ENCODE assay signal across 26 mouse cellular contexts in genomic region chr11:113537715-113538114, GRCm38 (mm10).
A peak's percentile ranks its signal among the peaks of the same experiment; 100 is the strongest.
DNase-seq lines count a peak whose midpoint lies in the region; ATAC-seq and TF ChIP-seq lines count a peak whose summit lies in the region.
"Had no signal": no experiment of that assay in that cellular context is flagged by ENCODE, and none has a peak within 500 bp of the region (broad histone marks: within the 10 kb centered on the region; RNA-seq: fewer than 3 reads in every experiment).

No protein-coding gene starts in this region.

- no peak for DNase-seq in forebrain, embryonic 14.5 days (ENCODE audit: low spot score)
- no peak for DNase-seq in forebrain, embryonic 10.5 days (ENCODE audit: extremely low spot score, low spot score)
- peak; percentile 61 for DNase-seq in lung, postnatal 0 days (ENCODE audit: low spot score)
- no peak for DNase-seq in lung, postnatal 25 days (ENCODE audit: low spot score)
- peak; percentile 83 for DNase-seq in 416B (ENCODE audit: low read depth)
- no peak for DNase-seq in cerebellum, adult 11-12 months
- no peak for DNase-seq in layer of hippocampus, adult 2 months (ENCODE audit: low spot score in 2 of 2)
- DNase-seq: adrenal gland, postnatal 25 days; cerebellum, adult 2 months; cerebellum, adult 9-11 months; cerebellum, postnatal 25 days; gastrocnemius, postnatal 10 days; gastrocnemius, postnatal 36 days; heart, adult 2 months had no signal

- no peaks in the 10 kb centered on the region for H3K27me3 ChIP-seq in forebrain, embryonic 14.5 days (replicated peaks; ENCODE audit: control insufficient read depth, insufficient read depth, low read length)
- no peaks in the 10 kb centered on the region for H3K27me3 ChIP-seq in forebrain, embryonic 10.5 days (ENCODE audit: poor library complexity, severe bottlenecking)
- no peaks in the 10 kb centered on the region for H3K27me3 ChIP-seq in lung, postnatal 0 days (replicated peaks; ENCODE audit: insufficient read depth, low read length)
- H3K27me3 ChIP-seq: embryonic facial prominence, embryonic 12.5 days; embryonic facial prominence, embryonic 15.5 days; intestine, embryonic 15.5 days had no signal

- H3K9ac ChIP-seq in forebrain, embryonic 14.5 days (ENCODE audit: low read length): no peak overlapping the region
- no peak overlapping the region for H3K9ac ChIP-seq in lung, postnatal 0 days (replicated peaks; ENCODE audit: low read depth)
- H3K9ac ChIP-seq: embryonic facial prominence, embryonic 12.5 days; embryonic facial prominence, embryonic 15.5 days; heart, embryonic 13.5 days; hindbrain, embryonic 13.5 days; intestine, embryonic 15.5 days had no signal

- no peak overlapping the region for H3K4me2 ChIP-seq in forebrain, embryonic 14.5 days (ENCODE audit: low read length)
- H3K4me2 ChIP-seq in lung, postnatal 0 days (replicated peaks; ENCODE audit: low read depth, low read length): no peak overlapping the region
- H3K4me2 ChIP-seq: embryonic facial prominence, embryonic 12.5 days; embryonic facial prominence, embryonic 15.5 days; heart, embryonic 13.5 days; hindbrain, embryonic 13.5 days; intestine, embryonic 15.5 days had no signal

- ATAC-seq in forebrain, embryonic 14.5 days: no peak
- peak; percentile 47 for ATAC-seq in lung, postnatal 0 days
- ATAC-seq: activated CD4-positive, CD25-positive, alpha-beta regulatory T cell, adult 4 months; forebrain, embryonic 16.5 days; hindbrain, embryonic 16.5 days; intestine, embryonic 15.5 days had no signal

- H3K36me3 ChIP-seq in forebrain, embryonic 14.5 days (ENCODE audit: control insufficient read depth, insufficient read depth, low read length): no peaks in the 10 kb centered on the region
- peaks cover 6% of the 10 kb centered on the region; the same call in 1 of the 2 replicates for H3K36me3 ChIP-seq in forebrain, embryonic 10.5 days (replicated peaks)
- H3K36me3 ChIP-seq in lung, postnatal 0 days (ENCODE audit: insufficient read depth, low read length): no peaks in the 10 kb centered on the region
- no peaks in the 10 kb centered on the region for H3K36me3 ChIP-seq in macrophage (ENCODE audit: inconsistent target)
- H3K36me3 ChIP-seq: embryonic facial prominence, embryonic 12.5 days; embryonic facial prominence, embryonic 15.5 days; hindbrain, embryonic 10.5 days; hindbrain, embryonic 13.5 days; intestine, embryonic 15.5 days had no signal

- H3K79me2 ChIP-seq in macrophage (ENCODE audit: inconsistent target): no peaks in the 10 kb centered on the region

- no peaks in the 10 kb centered on the region for H3K9me3 ChIP-seq in forebrain, embryonic 14.5 days (replicated peaks; ENCODE audit: control insufficient read depth, low read length)
- H3K9me3 ChIP-seq in forebrain, embryonic 10.5 days: peaks cover 6% of the 10 kb centered on the region; the same call in 1 of the 2 replicates
- no peaks in the 10 kb centered on the region for H3K9me3 ChIP-seq in lung, postnatal 0 days (ENCODE audit: low read length)
- H3K9me3 ChIP-seq: embryonic facial prominence, embryonic 12.5 days; embryonic facial prominence, embryonic 15.5 days; heart, embryonic 10.5 days; heart, embryonic 13.5 days; intestine, embryonic 15.5 days had no signal

- 93% methylated on average over 7 of the region's 7 CpGs for WGBS in forebrain, embryonic 14.5 days
- WGBS in forebrain, embryonic 10.5 days: 93% methylated on average over 7 of the region's 7 CpGs
- WGBS in lung, postnatal 0 days: 73% methylated on average over 7 of the region's 7 CpGs
- 70% methylated on average over 7 of the region's 7 CpGs for WGBS in macrophage (ENCODE audit: missing documents)

- H3K4me1 ChIP-seq in forebrain, embryonic 14.5 days (ENCODE audit: control insufficient read depth, insufficient read depth, low read length): peaks cover 6% of the 10 kb centered on the region; the same call in 1 of the 2 replicates
- peaks cover 9% of the 10 kb centered on the region; the same call in 1 of the 2 replicates for H3K4me1 ChIP-seq in forebrain, embryonic 10.5 days
- H3K4me1 ChIP-seq in lung, postnatal 0 days (ENCODE audit: insufficient read depth, low read depth, low read length): 0 out of 2 replicates have a peak, but pooled peaks cover 4% of the 10 kb centered on the region
- H3K4me1 ChIP-seq: intestine, embryonic 15.5 days had no signal

- TF ChIP-seq CTCF in lung, postnatal 0 days (IDR thresholded peaks at IDR 0.05): no peak
- no peak for TF ChIP-seq CTCF in layer of hippocampus, adult 2 months (conservative IDR thresholded peaks at IDR 0.05)

- TF ChIP-seq EP300 in lung, postnatal 0 days (IDR thresholded peaks at IDR 0.05): peak; percentile 36; the same call in 1 of the 2 replicates

- H3K27ac ChIP-seq in forebrain, embryonic 14.5 days (ENCODE audit: low read depth, low read length): peak overlapping the region; percentile 88; the same call in 1 of the 2 replicates
- H3K27ac ChIP-seq in forebrain, embryonic 10.5 days: no peak overlapping the region
- no peak overlapping the region for H3K27ac ChIP-seq in lung, postnatal 0 days (ENCODE audit: low read length)
- peak overlapping the region; percentile 60 for H3K27ac ChIP-seq in macrophage
- no peak overlapping the region for H3K27ac ChIP-seq in layer of hippocampus, adult 2 months
- H3K27ac ChIP-seq: embryonic facial prominence, embryonic 12.5 days; embryonic facial prominence, embryonic 15.5 days; heart, adult 2 months; heart, embryonic 10.5 days; heart, embryonic 13.5 days; intestine, embryonic 15.5 days had no signal

- H3K4me3 ChIP-seq in forebrain, embryonic 14.5 days (ENCODE audit: low read depth, low read length): no peak overlapping the region
- H3K4me3 ChIP-seq in forebrain, embryonic 10.5 days: no peak overlapping the region
- no peak overlapping the region for H3K4me3 ChIP-seq in lung, postnatal 0 days (ENCODE audit: low read depth, low read length)
- no peak overlapping the region for H3K4me3 ChIP-seq in macrophage (ENCODE audit: inconsistent target)
- H3K4me3 ChIP-seq in layer of hippocampus, adult 2 months: no peak overlapping the region
- H3K4me3 ChIP-seq: embryonic facial prominence, embryonic 12.5 days; embryonic facial prominence, embryonic 15.5 days; erythroblast, embryonic 14.5 days; heart, adult 2 months; heart, embryonic 10.5 days; heart, embryonic 13.5 days; hindbrain, embryonic 10.5 days; hindbrain, embryonic 13.5 days; intestine, embryonic 15.5 days had no signal

Comparison
In these comparisons a context has a peak if more than half of its experiments do, and no peak if none do; other contexts are left out.
1. DNase-seq: peak in lung, postnatal 0 days (single experiment) and 416B (single experiment); none in forebrain, embryonic 14.5 days (single experiment), forebrain, embryonic 10.5 days (single experiment), lung, postnatal 25 days (single experiment), cerebellum, adult 11-12 months (single experiment) and layer of hippocampus, adult 2 months (0 of 2).
2. H3K27ac ChIP-seq: peak in forebrain, embryonic 14.5 days (single experiment) and macrophage (single experiment); none in forebrain, embryonic 10.5 days (single experiment), lung, postnatal 0 days (single experiment) and layer of hippocampus, adult 2 months (single experiment).